Mouse (Mus musculus): ENCODE results near the gene Wnt7a. TPM values are rescaled to one million over a fixed set of nuclear protein-coding genes. Genes with fewer than 3 reads are reported as not detected.

Gene Wnt7a
- total RNA-seq, 4 experiments from 2014 or later: not detected

DNA sequence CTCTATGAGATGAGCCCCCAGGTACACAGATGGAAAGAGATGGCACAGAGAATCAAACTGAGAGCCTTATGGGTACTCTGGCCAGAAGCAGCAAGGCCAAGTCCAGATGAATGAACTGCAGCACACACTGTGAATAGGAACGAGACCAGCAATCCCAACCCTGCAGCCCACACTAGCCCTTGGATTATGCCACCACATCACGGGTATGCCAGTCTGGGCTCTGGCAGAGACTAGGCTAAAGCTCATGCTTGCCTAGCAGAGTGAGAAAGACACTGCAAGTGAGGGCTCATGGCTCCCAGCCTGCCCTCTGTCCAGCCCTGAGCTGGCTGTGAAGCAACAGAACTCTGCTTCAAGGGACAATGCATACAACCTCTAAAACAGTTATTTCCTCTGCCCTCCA is 26.7 kb downstream of the Wnt7a start:
- no peak for DNase-seq

DNA sequence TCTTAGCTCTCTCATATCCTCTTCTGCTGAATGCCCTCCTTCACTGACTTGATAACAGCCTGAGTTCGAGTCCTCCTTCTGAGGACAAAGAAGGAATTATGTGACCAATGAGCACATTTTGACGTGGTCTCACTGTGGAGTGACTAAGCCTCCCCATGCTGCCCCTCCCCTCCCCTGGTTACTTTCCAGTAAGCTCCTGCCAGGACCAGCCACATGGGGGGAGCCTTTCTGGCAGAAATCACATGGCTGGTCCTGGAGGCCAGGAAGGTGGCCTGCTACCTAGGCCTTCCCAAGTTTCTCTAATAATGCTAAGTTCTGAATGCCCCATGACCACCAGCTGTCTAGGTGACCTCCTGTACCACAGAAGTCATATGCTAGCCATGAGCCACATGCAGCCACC is 27.3 kb downstream of the Wnt7a start:
- DNase-seq: no peak

DNA sequence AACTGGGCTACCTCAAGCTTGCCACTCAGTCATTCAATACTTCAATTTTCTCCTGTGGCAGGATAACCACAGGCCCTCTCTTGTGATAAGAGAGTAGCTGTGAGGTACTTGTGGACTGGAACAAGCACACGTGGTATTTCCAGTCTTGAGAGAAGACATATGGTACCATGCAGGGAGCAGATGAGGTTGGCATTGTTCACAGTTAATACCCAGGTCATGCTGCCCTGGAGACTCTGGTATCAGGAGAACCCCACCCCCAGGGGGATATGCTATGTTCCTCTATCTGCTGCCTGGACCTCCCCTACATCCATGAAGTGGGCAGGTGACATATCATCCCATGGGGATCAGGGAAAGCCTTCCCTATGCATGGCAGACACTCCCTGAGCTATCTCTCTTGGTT is 27.9 kb downstream of the Wnt7a start:
- DNase-seq: no peak

DNA sequence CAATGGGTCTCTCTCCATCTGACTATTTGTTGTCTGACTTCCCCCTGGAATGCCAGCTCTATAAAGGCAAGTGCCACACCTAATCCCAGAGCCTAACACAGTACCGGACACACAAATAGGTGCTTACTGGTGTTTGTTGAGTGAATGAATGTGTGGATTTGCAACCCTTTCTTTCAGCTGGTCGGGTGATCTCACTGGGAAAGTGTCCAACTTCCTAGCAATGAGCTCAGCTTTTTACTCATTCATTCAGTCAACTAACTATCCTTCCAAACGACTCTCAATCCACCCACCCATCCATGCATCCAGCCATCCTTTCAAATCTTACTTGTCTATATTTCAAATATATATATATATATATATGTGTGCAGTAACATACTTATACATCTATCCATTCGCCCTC is 31.3 kb downstream of the Wnt7a start:
- no peak for DNase-seq

DNA sequence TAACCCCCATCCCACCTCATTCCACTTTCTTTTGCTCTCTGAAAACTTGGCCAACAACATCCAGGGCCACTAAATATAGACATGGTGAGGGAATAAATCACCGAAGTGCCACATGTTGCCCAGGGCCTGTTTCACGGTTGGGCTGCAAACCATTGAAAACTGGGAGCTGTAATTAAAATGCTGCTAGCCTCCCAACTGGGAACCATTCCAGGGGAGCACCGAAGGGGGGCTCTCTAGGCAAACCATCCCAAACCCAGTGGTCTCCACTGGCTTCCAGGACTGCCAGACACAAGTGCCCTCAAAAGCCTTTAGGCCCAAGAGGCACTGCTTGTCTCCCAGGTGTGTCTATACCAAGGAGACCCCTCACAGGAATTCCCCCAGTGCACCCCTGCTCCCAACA is 31.9 kb downstream of the Wnt7a start:
- DNase-seq: no peak

DNA sequence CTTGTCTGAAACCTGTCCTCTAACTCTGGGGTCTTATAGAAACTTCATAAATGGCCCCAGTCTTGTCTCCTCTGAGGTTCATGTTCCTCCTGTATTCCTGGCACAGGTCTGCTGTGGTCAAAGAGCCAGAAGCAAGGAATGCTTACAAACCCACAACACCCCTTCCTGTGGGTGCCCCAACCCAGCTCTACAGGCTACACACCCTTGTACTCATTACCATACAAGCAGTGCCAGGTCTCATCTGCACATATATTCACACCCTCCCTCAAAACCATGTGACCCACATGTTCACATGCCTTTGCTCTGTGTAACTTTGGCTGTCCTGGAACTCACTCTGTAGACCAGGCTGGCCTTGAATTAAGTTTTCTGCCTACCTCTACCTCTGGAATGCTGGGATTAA is 38.2 kb downstream of the Wnt7a start:
- DNase-seq: no peak

DNA sequence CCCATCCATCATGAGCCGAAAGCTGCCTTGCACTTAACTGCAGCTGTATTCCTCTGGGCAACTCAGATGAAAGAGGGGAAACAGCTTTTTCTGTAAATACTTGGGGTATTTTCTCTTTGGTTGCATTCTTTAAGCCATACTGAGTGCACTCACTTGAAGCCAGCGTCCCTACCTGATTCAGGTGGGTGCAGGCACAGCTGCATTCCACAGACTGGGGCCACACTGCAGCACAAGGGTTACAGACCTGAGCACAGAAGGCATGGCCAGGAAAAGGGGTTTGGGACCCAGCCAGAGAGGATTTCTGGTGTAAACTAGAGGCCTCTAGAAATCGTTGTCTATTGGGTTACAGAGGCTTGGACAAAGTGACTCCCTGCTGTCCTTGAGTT is 38.6 kb downstream of the Wnt7a start:
- DNase-seq: no peak

DNA sequence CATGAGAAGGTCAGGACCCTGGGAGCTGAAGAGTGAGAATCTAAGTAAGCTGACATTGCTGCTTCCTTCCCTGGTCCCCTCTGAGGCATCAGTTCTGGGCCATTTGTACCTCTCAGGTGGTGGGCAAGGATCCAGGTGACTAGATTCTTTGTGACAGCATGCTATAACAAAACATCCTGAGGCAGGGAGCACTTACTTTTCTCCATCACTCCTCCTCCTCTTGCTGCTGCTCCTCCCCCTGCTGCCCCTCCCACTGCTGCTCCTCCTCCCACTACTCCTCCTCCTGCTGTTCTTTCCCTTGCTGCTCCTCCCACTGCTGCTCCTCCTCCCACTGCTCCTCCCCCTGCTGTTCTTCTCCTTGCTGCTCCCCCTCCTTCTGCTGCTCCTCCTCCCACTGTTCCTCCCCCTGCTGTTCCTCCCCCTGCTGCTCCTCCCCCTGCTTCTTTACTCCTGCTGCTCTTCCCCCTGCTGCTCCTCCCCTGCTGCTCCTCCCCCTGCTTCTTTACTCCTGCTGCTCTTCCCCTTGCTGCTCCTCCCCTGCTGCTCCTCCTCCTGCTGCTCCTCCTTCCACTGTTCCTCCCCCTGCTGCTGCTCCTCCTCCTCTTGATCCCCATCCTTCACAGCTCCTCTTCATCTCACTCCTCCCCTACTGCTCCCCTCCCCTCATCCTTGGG is 39.1 kb downstream of the Wnt7a start:
- DNase-seq: no peak

DNA sequence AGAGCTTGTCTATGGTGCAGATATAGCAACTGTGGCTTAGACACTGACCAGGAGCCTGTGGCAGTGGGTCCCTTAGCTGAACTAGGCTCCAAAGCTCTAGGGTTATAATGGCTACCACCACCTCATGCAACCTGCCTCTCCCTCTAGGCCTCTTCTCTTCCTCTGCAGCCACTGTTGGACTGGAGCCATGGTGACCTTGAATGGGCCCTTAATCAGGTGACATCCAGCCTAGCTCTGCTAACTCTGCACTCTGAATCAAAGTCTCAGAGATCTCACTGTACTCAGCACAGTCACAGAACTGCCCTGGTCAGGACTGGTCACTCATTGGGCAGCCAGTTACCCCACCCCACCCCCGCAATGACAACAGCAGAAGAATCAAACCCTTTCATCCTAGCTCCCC is 44.4 kb downstream of the Wnt7a start:
- DNase-seq: peak; percentile 34

DNA sequence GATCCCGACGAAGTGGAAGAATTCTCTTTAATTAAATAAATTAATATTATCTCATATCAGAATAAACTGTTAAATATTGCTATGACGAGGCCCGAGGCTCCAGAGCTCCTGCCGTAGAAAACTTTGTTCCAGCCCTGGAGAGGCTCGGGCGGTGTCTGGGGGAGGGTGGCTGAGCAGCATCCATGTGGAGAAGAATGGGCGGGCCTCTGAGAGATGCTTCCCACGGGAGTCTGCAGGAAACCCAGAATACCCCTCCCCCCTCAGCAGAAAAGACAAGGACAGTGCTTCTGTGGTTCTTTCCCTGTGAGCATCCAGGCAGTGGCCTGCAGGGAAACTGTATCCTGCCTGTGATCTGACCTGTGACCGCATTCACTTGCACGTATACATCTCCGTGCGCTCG is 45.7 kb downstream of the Wnt7a start:
- no peak for DNase-seq

DNA sequence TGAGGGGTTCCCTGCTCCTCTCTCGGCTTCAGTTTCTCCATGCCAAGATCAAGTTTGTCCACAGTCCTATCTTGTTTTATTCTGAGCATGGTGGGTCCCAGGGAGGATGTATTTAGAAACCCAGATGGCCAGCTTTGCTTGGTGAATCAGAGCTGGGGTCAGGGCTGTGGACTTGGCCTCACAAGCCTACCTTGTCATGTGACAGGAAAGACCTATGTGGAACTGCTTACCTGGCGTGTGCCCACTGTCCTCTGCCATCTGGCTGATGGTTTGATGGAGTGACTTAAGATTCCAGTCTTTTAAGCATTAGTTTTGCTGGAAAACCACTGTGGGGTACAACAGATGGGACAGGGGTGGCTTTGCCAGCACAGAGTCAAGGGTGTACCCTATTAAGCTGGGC is 48.4 kb downstream of the Wnt7a start:
- DNase-seq: no peak

DNA sequence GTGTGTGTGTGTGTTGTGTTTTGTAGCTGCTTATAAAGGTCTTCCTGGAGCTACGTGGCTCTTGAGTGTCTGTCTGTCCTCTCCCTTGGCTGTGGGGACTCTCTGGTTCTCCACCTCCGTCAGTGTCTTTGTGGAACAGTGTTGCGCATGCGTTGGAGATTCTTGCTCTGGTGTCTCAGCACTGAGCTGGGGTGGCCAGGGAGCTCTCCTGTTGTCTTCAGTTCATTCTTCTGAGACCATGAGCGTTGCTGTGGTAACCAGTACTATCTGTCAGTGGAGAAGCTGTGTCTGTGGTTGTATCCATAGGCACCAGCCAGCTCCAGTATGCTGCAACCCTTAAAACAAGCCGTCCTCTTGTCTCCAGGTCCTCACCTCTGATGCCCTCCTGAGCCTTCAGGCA is 50.2 kb downstream of the Wnt7a start:
- no peak for DNase-seq

DNA sequence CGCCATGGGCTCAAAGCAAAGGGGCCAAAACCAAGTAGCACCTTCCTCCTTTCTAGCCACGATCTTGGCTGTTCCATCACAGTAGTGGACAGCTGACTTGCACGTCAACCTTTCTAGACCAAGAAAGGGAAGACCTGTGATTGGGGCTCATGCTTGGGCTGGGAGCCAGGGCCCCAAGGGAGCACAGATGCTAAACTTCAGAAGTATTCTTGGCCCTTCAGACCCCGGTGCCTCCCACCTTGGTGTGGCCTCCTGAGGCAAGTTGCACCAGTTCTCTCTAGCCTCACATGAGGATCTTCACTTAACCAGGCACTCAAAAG is 50.8 kb downstream of the Wnt7a start:
- no peak for DNase-seq

DNA sequence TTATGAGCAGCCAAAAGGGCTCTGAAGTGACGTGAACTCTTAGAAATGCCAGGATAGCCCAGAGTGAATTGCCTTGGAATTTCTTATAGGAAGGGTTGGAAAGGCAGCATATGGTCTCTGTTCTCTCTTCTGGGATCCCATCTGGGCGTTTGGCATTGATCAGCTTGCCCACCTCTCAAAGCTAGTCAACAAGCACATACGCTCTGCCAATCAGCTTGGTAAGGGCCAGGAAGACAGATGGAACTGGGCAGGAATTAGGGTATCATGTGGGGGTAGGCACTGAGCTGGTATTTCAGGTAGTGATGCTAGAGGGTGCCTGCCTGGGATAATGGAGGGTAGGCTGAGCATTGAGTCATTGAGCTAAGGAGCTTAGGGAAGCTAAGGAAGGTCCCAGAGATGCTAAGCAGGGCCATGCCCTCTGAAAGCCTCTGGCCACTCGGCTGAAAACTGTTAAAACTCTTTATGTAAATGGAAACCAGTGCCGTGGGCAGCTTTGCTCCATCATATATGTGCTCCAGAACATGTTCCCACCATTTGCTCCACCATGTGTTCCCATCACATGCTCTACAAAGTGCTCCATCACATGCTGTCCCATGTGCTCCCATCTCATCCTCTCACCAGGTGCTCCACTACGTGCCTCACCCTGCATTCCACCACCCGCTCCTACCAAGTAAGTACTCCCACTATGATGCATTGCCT is 51.3 kb downstream of the Wnt7a start:
- no peak for DNase-seq

DNA sequence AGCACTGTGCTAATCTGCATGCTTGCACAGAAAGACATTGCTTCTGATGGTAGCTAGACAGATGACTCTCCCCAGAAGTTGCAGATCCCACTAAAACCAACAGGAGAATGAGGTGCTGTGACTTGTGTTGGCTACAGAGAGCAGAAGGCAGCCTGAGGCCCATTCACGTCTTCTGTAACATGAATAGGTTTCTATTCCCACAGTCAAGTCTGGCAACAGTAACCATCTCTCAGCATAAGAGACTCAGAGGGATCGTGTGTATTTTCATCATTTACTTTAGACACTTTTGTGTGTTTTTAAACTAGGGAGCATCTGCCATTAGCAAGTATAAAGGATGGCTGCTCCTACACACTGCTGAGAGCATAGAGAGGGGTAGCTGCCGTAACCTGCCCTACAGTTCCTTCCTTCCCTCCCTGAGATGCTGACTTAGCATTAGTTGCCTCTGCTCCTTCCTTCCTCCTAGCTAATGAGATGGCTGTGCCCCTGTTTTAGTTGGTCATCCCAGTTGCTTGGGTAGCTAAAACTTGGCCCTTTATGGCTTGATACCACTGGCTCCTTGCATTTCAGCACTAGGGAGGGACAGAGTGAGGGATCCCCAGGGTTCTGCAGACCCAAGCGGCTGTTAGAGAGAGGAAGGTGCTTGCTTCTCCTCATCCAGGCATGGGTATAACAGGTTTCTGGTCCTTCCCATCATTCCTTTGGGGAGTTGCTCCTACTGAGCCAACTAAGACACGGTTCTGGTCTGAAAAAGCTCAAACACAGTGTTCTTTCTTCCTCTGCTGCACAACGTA is 52.1 kb downstream of the Wnt7a start:
- no peak for DNase-seq

DNA sequence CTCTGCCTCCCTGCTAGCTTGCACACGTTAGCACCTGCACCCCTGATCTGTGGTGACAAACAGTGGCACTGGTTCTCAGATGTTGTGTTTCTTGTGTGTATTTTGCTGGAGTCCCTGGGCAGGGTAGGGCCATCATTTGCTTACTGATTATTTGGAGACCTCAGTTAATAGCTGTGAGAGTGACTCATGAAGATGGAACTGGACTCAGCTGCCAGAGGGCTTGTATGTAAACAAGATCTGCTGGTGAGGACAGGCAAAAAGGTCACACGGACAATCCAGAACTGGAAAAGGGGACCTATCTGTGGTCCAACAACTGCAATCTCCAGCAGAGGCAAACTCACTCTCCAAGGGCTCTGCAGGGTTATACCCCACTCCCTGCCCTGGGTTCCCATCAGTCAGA is 52.8 kb downstream of the Wnt7a start:
- no peak for DNase-seq

DNA sequence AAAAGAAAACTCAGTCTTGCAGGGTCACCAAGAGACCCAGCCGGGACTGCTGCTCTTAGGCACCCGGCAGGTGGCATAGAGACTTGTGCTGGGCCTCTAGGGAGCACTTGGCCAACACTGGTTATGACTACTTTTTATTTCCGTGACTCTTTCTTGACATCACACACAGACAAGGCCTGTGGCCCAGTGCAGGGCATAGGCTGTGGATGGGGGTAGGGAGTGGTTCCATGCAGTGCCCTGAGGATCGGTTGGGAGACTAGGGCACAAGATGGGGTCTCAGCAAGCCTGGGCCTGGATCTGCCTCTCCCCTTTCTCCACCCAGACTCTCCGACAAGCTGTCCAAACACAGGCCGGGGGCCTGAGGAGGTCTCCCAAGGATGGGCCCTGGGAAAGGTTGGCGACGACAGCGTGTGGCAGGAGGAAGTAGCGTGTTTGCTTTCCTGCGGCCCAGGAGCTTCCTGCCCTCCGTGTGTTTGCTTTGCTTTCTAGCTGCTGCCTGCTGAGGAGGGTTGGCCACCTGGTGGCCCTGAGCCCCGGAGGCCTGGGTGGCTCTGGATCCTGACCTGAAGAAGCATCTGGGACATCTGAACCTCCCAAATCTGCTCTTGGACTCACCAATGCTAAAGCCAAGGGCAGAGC is 53.8 kb downstream of the Wnt7a start:
- DNase-seq: no peak

DNA sequence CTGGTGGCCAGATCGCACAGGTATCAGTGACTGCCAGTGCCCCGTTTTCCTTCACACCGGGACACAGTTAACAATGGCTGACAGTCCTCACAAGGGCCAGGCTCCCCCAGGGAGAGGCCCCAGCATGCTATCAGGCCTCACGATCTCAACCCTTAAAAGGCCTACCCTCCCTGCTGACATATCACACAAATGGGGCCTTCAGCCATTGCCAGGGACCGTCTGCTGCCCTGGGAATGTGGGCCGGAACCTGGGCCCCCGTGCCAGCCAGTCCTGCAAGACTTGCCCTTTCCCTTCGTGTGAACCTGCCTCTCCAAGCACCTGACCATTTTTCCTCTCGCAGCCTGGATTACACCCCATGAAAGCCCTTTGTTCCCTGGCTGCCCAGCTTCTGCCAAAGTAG is 61.5 kb downstream of the Wnt7a start:
- no peak for DNase-seq

DNA sequence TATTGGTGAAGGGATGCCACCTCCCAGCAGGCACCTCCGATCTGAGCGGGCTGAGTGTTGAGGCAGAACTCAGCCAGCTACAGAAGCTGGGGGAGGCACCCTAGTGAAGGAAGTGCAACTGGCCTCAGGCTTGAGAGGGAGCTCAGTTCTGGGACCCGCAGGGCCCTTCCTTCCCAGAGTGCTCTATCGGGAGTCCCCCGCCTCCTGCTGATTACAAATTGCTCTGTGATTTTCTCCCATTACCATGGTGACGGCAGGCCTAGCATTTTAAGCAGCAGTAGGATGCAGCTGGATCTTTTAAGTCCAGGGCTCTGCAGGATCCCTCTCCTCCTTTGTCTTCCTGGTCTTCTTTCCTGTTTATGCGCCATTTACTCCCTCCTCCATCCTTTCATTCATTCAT is 63.4 kb downstream of the Wnt7a start:
- DNase-seq: no peak

DNA sequence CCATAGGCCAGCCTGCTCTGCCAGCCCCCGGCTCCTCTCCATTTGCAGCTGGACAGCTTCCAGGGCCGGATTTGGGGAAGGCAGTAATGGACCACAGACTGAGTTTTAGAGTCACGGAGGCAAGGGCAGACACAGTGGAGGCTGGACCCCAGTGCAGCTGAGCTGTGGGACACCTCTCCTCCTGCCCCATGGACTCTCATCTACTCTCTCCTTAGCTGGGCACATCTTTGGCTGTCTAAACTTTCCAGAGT is 64.3 kb downstream of the Wnt7a start:
- DNase-seq: no peak

DNA sequence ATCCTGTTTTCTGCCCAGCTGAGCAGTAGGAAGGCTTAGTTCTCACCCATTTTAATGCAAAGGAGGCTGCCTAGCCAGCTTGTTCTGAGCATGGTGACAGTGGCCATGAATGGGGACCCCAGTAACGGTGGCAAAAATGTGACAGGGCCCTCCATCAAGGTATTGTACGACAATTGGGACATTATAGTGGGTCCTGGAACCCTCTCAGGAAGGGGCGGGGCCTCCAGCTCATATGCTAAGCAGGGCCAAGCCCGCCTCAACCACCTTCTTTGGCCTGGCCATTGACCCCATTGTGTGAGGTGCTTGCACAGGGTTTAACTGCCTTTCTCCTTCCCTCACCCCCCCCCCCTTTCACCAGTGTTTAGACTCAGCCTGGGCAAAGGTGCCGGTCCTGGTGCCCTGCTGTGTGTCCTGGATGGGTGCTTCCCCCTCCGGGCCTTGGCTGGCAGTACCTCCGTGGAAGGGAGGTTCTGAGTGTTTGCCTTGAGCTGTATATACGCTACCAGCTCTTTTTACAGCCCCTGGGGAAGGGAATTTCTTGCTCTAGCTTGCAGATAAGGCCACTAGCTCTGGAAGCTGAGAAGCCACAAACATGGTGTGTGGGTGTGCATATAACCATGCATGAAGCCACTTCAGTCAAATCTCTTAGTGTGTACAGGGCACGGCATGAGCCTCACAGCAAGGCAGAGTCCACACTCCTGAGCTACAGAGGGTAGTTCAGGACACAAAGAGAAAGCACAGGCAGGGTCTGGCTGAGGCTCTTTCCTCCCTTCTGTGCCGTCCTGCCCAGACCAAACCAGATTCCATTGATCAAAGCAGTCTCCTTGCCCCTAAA is 64.9 kb downstream of the Wnt7a start:
- no peak for DNase-seq

DNA sequence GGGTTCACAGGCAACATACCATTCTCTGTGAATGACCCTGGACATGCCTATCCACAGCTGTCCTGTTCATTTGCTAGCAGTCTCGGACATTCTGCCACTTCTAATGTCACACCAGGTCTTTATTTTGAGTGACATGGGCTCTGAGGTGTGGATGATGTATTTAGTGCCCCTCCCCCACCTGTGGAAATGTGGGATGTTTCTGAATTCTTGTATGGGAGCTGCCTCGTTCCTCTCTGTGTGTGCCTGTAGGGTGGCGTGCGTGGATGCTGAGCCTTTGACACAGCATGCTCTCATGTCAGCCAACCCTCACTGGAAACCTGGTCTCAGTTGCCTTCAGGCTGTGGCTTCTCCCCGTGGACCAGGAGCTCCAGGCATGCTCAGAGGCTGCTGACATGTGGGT is 66.1 kb downstream of the Wnt7a start:
- DNase-seq: no peak
